Mouse (Mus musculus): Measurements from ENCODE around the gene Tmem120b.

Tmem120b gene

GRCm38 (mm10) chr5:123068115-123068514 is at the start of gene Tmem120b:
Gene Tmem120b, plus strand, starts transcription at chr5:123068415.
- no peak for DNase-seq

- no peak for DNase-seq
Measured at GRCm38 (mm10) chr5:123019336-123020016, 48.7 kb upstream of the Tmem120b start.

GRCm38 (mm10) chr5:123020426-123020825 is 47.8 kb upstream of the Tmem120b start:
- DNase-seq: no peak

- DNase-seq: no peak
Measured at GRCm38 (mm10) chr5:123021438-123021837, 46.8 kb upstream of the Tmem120b start.

GRCm38 (mm10) chr5:123023049-123023448 is 45.2 kb upstream of the Tmem120b start:
- peak; percentile 91 for DNase-seq

- DNase-seq: no peak
Measured at GRCm38 (mm10) chr5:123024312-123024711, 43.9 kb upstream of the Tmem120b start.

GRCm38 (mm10) chr5:123024965-123025573 is 43.1 kb upstream of the Tmem120b start:
- no peak for DNase-seq

GRCm38 (mm10) chr5:123026414-123026813 is 41.8 kb upstream of the Tmem120b start:
- DNase-seq: no peak

GRCm38 (mm10) chr5:123027436-123027835 is 40.8 kb upstream of the Tmem120b start:
- DNase-seq: peak; percentile 61

GRCm38 (mm10) chr5:123029729-123030128 is 38.5 kb upstream of the Tmem120b start:
- no peak for DNase-seq

- no peak for DNase-seq
Measured at GRCm38 (mm10) chr5:123031312-123031711, 36.9 kb upstream of the Tmem120b start.

- DNase-seq: peak; percentile 78
Measured at GRCm38 (mm10) chr5:123033646-123034160, 34.5 kb upstream of the Tmem120b start.

GRCm38 (mm10) chr5:123035089-123035488 is 33.1 kb upstream of the Tmem120b start:
- DNase-seq: no peak

- peak; percentile 97 for DNase-seq
Measured at GRCm38 (mm10) chr5:123035564-123035963, 32.7 kb upstream of the Tmem120b start.

GRCm38 (mm10) chr5:123038115-123038514 is 30.1 kb upstream of the Tmem120b start:
- DNase-seq: no peak

- peak; percentile 88 for DNase-seq
Measured at GRCm38 (mm10) chr5:123039120-123039752, 29.0 kb upstream of the Tmem120b start.

- DNase-seq: no peak
Measured at GRCm38 (mm10) chr5:123040796-123041195, 27.4 kb upstream of the Tmem120b start.

- no peak for DNase-seq
Measured at GRCm38 (mm10) chr5:123043856-123044255, 24.4 kb upstream of the Tmem120b start.

GRCm38 (mm10) chr5:123045561-123046295 is 22.5 kb upstream of the Tmem120b start:
- DNase-seq: peak; percentile 82

- no peak for DNase-seq
Measured at GRCm38 (mm10) chr5:123046916-123047315, 21.3 kb upstream of the Tmem120b start, which contains the start of gene Morn3. Gene Morn3, minus strand, starts transcription at chr5:123047016.

- no peak for DNase-seq
Measured at GRCm38 (mm10) chr5:123049271-123049670, 18.9 kb upstream of the Tmem120b start.

- DNase-seq: peak; percentile 80
Measured at GRCm38 (mm10) chr5:123050918-123051317, 17.3 kb upstream of the Tmem120b start.

GRCm38 (mm10) chr5:123051736-123052135 is 16.5 kb upstream of the Tmem120b start:
- no peak for DNase-seq

Data from kidney, adult 9 months (tissue).